Mouse (Mus musculus) fibroblast of lung, adult 2 months (primary cell): Measurements from ENCODE around the gene Zfhx3.

Source experiments
- DNase-seq: peaks from one replicate; pipeline ENCODE4 v3.0.0-alpha.2; 2011; ENCODE audit warnings: low read depth

The Zfhx3 gene

GRCm38 (mm10) chr8:108718031-108718430, 775.6 kb downstream of the Zfhx3 start:
- DNase-seq: no peak

DNA sequence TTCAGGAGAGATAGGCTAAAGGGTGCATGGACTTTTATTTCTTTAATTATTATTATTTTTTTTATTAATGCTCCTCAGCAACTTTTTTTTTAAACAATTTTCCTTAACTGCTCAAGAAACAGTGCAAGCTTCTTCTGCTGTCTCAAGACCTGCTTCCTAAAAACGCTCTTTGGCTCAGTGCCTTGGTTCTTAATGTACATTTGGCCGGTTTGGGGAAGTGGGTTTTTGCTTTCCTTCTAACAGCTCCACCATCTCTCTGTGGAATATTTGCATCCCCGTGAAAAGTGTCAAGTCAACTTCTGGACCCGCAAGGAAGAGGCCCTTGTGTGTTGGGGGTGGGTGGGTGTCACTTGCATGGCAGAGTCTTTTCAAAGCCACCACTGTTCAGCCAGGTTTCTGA, 778.4 kb downstream of the Zfhx3 start:
- no peak for DNase-seq

- DNase-seq: no peak
Measured at GRCm38 (mm10) chr8:108722671-108723513, 780.4 kb downstream of the Zfhx3 start.

GRCm38 (mm10) chr8:108723636-108724035, 781.2 kb downstream of the Zfhx3 start:
- no peak for DNase-seq

DNA sequence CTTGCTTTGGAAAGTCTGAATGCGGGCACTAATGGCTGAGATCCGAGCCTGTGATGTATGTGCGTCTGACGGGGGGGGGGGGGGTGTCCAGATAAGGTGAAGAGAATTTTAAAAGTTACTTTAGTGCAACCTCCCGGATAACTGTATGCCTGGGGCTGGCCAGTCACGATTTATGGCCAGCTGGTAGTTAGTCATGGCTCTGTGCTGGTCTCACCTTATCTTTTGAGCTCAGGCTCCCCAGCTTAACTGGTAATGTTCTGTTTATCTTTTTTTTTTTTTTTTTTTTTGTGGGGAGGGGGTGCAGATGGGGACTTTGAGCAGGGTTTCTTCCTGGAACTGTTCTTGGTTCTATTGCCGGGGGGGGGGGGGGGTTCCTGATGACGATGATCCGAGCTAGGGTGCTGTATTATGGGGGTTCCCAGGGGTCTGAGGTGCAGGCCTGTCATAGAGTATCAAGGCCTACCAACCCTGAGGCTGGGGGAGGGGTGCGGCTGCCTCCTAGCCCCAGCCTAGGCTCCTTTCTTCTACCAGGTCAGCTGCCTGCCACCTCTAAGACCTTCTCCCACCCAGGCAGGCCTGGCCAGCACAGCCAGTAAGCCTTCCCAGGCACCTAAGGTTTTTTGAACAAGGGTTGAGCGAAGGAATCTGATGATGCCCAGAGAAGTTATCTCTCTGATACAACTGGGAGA, 782.5 kb downstream of the Zfhx3 start:
- DNase-seq: no peak

DNA sequence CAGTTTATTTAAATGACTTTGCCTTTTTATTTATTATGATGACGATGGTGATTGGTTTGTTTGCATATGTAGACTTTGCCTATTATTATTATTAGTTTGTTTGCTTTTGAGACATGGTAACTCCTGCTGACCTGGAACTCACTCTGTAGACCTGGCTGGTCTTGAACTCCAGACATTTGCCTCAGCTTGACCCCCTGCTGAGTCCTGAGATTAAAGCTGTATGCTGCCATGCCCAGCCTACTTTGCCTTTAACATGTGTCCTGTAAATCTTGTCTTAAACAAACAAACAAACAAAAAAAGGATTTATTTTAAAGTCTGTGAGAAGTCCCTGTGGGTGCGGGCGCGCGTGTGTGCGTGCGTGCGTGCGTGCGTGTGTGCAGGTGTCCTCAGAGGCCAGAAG, 783.2 kb downstream of the Zfhx3 start:
- DNase-seq: no peak

- no peak for DNase-seq
Measured at GRCm38 (mm10) chr8:108726541-108727241, 784.2 kb downstream of the Zfhx3 start.

GRCm38 (mm10) chr8:108729169-108729568, 786.7 kb downstream of the Zfhx3 start:
- no peak for DNase-seq

- DNase-seq: no peak
Measured at GRCm38 (mm10) chr8:108729667-108730329, 787.4 kb downstream of the Zfhx3 start.

DNA sequence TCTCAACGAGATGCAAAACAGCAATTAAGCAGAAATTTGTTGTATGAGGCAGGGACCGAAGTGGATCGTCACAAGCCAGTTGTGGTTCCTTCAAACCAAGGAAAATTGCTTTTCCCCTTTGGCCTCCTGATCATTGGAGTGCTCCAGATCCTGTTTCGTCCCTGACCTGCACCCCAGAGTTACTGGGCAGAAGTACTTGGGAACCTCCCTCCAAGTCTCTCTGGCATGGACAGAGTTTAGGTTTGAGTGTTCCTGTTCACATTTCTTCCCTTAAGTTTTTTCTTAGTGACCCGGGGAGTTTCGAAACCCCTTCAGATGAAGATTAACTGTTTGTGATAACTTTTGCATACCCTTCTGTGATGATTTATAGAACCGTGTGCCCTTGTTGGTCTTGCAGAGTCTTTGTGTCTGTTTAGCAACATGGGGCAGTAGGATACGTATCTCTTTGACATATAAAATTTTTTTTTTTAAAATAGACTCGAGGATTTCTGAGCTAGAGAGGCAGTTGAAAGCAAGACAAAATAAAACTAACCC, 788.5 kb downstream of the Zfhx3 start:
- no peak for DNase-seq

DNA sequence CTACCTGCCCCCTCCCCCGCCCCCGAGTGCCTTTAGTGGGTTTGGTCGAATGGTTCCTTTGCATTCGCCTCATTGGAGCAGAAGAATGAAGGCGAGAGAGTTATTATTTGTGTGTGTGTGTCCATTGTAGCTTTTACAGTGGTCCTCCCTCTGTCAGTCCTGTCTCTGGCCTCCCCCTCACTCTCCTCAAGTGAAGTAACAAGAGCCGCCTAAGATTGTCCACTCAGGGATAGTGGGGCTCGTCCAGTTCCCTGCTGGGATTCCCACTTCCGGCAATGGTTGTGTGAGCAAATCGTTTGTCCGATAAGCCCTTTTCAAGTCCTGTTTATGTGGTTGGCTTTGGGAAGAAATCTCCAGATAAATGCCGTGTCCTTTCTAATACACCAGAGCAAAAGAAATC, 790.1 kb downstream of the Zfhx3 start:
- no peak for DNase-seq

DNA sequence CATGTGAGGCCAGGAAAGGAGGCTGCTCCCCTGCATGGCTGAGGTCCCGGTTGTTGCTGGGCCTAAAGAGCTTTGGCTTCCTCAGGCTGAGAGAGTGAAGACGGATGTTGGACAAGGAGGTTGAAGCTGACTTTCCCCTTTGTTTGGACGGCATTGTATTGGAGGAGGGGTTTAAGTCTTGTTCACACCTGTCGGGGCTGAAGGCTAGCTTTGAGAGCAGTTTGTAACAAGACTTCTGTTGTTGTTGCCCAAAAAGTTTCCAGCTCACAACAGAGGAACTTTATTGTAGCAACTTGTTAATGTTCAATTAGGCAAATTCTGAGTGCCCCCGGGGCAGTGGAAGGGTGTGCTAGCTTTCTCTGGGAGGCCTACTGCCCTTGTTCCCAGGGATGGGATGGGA, 790.9 kb downstream of the Zfhx3 start:
- DNase-seq: no peak

GRCm38 (mm10) chr8:108736442-108736841, 794.0 kb downstream of the Zfhx3 start:
- DNase-seq: no peak

DNA sequence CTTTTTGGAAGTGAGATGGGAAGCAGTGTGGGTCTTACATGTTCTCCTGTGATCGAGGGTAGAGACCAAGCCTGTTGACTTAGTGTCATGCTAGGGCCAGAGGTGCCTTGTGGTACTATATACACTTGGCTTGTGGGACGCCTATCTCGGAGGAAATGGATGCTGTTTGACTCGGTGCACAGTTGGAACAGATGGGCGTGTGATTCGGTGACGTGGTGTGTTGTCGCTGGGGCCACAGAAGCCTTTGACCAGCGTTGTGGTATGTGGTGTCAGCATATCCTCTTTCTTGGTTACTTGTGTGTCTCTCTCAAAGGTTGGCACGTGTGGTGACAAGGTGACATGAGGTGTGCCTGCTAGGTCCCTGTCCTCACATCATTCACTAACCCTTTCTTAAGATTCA, 795.7 kb downstream of the Zfhx3 start:
- no peak for DNase-seq

DNA sequence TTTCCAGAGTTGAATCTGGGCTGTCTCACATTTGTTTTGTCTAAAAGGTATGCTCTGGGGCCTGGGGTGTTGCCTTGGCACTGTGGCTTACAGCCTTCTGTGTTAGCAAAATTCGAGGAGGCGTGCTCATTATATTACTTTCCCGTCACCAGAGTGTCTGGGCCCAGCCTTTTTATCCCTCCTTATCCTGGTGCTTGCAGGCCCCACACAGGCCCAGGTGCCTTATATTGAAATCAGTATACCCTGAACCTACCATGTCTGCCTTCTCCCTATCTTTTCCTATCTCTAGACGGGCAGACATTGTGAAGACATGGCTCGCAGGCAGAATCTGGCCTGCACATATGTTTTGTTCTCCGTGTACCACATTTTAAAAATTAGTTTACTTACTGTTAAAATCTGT, 797.1 kb downstream of the Zfhx3 start:
- DNase-seq: no peak

DNA sequence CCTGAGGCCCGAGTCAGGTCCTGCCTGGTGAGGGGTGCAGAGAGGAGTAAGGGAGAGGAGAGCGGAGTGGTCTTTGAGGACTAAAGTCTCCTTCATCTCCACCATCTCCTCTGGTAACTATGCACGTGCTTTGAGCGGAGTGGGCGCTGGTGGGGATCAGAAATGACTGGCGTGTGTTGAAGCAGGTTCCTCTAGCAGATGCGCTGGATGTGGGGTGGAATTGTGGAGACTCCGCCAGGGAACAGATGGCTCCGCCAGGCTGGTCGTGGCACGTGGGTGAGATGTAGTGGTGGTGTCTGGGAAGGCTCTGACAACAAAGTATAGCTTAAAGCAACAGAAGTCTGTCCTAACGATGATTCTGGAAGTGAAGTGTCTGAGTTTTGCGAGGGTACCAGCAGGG, 798.0 kb downstream of the Zfhx3 start:
- DNase-seq: no peak

DNA sequence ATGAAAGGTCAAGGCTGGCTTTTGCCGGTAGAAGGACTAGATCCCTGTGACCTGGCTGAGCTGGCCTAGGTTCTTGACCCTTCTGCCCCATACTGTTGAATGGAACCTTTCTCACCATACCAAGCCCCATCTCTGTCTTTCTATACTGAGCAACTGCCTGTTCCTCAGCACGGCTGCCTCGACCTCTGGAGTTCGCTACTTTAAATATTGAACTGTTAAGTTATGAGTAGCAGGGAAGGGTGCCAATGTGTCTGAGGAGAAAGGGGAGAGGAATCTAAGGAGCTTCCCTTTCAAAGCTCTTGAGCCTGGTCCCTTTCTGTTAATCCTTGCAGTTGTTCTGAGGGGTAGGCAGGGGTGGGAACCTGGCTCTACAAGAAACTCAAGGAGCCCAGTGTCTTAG, 799.2 kb downstream of the Zfhx3 start:
- DNase-seq: no peak

GRCm38 (mm10) chr8:108742465-108742864, 800.0 kb downstream of the Zfhx3 start:
- DNase-seq: no peak

GRCm38 (mm10) chr8:108743238-108743637, 800.8 kb downstream of the Zfhx3 start:
- DNase-seq: peak; percentile 82

- DNase-seq: no peak
Measured at GRCm38 (mm10) chr8:108745551-108745950, 803.1 kb downstream of the Zfhx3 start.

- DNase-seq: no peak
Measured at GRCm38 (mm10) chr8:108748095-108748494, 805.7 kb downstream of the Zfhx3 start.

DNA sequence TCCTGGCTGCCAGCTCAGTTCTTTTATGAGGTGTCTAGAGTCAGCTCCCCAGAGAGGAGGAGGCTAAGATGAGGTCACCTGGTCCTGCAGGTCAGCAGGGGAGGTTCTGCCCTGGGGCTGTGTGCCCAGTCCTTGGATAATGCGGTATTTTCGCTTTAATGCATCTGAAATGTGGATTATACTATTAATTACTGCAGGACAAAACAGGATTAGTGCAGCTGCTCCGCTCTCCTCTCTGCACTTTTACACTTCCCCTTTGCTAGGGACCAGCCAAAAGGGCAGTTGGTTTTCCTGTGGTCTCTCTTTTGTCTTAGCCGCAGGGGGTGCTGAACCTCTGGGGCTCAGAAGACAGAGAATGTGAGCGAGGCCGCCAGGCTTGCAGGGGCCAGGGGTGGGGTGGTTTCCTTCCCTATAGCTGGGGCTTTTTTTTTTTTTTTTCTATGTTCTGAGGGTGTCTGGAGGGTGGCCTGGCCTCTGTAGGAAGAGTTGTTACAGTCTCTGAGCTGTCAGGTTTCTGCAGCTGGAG, 806.5 kb downstream of the Zfhx3 start:
- no peak for DNase-seq
